Mouse (Mus musculus) testis, postnatal 10 days (tissue): ENCODE data around the gene Tlk1.

Experiments
- DNase-seq: peaks from one replicate; pipeline ENCODE4 v3.0.0; 2021; ENCODE audit warnings: low spot score

Tlk1 gene

GRCm38 (mm10) chr2:70688454-70689078, 137.0 kb downstream of the Tlk1 start:
- no peak for DNase-seq

DNA sequence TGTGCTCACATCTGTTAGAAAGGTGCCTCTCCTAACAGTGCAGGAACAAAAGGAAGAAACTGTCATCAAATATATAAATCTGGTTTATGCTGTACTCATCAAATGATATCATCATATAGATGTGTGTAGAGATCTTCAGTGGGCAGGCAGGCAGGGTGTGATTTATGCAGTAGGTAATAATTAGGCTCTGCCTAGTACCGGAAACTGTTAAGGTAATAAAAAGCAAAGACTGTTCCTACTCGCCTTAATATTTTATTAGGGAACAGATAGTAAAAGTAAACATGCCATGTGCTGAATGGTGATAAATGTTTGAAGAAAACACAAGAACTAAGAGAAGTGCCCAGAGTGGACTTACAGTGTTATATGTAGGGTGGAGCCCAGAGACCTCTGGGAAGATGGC, 143.2 kb downstream of the Tlk1 start:
- DNase-seq: no peak

DNA sequence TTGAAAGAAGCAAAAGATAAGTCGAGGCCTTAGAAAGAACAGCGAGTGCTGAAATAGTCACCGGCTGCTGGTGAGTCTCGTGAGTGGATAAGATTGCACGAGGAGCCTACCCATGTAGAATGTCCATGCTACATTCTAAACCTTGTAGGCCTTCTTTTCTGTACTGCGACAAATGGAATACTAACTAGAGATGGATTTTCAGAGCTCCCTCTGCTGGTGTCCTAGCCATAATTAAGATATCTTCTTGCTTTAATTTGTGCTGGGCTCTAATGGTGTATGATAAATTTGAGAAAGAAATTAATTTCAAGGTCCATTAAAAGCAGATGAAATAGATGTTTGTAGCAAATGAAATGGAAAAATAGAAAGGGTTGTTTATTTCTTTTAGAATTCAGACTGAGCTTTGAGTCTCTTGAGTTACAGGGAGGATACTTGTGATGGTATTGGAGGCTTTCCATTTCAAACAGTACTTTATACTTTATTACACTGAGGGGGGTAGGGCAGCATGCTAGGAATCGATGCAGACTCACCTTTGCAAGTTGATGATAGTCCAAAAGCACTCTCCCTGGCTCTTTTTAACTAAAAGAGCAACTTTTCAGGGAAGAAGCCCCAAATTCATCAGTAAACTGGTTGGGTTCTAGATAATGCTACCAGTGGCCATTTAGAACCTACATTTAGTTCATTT, 151.9 kb downstream of the Tlk1 start:
- DNase-seq: no peak

- DNase-seq: no peak
These were observed 153.1 kb downstream of the Tlk1 start for GRCm38 (mm10) chr2:70672476-70672875.

DNA sequence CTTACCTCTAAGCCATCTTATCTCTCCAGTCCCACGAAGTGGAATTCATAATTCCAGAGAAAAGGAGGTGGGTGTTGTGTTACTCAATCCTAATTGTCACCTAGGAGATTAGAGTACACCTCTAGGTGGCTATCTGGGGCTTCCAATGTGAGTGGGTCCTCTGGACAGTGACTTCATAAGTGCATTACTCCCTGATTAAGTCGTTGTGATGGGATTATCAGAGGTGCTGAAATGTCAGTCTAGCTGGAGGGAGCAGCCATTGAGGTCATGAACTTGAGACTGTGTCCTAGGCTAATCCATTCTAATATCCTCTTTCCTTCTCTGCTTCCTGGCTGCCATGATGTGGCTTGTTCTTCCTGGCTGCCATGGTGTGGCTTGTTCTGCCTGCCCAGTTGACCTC, 155.6 kb downstream of the Tlk1 start:
- no peak for DNase-seq

DNA sequence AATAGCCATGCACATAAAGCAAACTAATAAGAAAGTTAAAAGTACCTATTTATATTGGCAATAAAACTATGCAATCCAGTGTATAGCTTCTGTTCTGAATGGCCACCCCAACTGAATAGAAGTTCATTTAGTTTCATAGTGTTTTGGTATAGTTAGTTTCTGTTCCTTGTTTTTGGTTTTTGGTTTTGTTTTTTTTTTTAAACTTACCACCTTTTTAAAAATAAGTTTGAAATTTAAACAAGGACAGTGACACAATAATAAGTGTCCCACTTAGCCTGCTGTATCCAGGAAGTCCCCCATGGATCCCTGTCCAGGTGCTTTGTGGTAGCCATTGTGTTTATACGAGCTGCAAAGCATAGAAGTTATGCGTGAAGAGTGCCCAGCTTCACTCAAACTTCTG, 156.3 kb downstream of the Tlk1 start:
- DNase-seq: no peak

- DNase-seq: no peak
These were observed 158.5 kb downstream of the Tlk1 start for GRCm38 (mm10) chr2:70667016-70667415.

GRCm38 (mm10) chr2:70663764-70664163, 161.8 kb downstream of the Tlk1 start:
- no peak for DNase-seq
